Mouse (Mus musculus) urinary bladder, postnatal 10 days (tissue): ENCODE results near the gene Ppp1r9a.

Source experiments
- DNase-seq: peaks from one replicate; pipeline ENCODE4 v3.0.0; 2022; ENCODE audit warnings: low spot score

Ppp1r9a gene

DNA sequence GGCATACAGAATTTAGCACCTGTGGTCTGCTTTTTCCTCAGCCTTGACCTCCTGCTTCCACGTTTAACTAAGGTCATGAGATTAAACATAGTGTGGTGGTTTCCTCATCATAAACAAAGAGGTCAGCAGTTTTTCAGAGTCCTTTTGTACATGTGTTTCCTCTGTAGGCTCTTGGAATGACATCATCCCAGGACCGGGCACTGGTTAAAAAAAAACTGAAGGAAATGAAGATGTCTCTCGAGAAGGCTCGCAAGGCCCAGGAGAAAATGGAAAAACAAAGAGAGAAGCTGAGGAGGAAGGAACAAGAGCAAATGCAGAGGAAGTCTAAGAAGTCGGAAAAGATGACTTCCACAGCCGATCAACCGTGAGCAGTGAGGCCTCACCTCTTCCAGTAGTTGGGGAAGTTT lies 256.7 kb downstream of the Ppp1r9a start:
- no peak for DNase-seq

- DNase-seq, result no peak
Observed at GRCm38 (mm10) chr6:5162052-5162451, 259.3 kb downstream of the Ppp1r9a start.

DNA sequence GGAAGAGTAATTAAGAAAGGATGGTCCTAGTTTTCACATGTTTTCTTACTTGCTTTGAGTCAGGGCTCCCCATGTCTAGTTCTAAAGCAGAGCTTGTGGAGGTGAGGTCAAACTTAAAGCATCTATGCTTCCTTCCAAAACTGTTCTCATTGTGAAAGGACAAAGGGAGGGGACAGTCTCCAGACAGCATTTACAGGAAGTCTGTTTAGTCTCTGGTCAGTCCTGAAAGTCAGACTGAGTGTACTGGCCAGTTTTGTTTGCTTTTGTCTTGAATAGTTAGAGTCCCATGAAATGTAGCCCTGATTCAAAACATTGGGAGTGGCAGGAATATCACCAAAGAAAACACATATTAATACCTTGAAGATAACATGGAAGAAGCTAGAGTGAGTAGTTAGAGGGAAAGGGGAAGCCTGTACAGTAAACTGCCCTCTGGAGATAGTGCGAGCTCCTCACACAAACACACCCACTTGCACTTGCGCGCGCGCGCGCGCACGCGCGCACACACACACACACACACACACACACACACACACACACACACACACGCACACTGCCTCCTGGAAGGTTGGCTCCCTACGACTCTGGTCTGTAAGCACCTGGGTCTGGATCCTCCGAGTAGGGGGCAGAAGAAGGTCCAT lies 260.9 kb downstream of the Ppp1r9a start:
- no peak for DNase-seq

GRCm38 (mm10) chr6:5164855-5165254 lies 262.1 kb downstream of the Ppp1r9a start:
- no peak for DNase-seq

DNA sequence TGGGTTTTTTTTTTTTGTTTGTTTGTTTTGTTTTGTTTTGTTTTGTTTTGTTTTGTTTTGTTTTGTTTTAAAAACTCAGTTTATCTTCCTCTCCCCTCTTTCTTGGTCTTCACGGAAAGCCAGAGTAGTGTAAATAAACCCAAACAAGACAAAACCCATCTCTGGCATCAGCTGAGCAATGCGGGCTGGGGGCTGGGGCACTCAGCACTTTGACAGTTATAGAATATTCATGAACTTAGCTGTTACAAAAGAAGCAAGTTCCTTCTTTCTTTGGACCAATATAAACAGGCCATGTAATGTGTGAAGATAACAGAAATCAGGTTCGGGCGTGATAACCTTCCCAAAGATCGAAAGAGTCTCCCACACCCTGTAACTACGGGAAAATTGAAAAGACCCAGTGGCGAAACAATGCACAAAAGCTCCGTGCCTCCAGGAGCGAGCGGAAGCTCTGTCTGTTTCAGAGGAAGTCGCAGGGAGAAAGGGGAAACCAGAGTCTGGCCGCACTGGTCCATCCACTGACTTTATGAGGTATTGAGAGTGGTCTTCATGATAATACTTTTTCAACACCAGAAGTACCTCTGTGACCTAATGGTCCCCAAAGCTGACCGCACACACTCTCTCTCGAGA lies 264.4 kb downstream of the Ppp1r9a start:
- no peak for DNase-seq

DNA sequence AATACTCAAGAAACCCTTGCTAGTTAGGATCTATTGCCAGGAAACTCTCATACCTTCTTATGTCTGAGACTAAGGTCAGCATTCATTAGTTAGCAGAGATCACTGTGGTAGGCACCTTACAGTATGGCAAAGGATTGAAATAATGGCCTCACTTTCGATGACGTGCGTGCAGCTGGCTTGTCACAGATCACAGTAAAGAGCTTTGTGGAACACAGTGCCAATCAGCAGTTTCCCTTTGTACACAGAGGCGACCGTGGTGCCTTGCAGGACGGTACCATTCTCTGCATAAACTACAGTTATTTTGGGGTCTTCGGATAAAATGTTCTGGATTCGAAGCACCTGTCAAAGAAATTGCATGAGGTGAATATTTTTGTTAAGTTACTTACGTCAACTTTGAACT lies 265.4 kb downstream of the Ppp1r9a start:
- DNase-seq, result no peak

DNA sequence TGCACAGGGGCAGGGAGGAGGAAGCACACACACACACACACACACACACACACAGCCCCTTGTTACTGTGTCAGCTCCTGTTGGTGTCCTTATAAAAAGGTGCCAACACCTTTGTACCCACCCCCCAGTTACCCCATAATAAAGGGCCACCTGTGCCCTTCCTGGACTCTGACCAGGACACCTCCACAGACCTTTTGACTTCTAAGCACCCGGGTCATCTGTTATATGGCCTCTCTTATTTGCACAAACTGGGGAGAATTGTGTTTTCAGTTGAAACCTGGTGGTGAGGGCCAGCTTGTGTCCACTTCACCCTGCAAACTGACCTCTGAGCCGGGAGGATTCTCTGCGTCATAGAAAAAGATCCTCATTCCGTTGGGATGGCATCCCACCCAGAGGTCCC lies 268.7 kb downstream of the Ppp1r9a start:
- DNase-seq, result no peak

GRCm38 (mm10) chr6:5172571-5172970 lies 269.9 kb downstream of the Ppp1r9a start:
- no peak for DNase-seq

- no peak for DNase-seq
Observed at GRCm38 (mm10) chr6:5174179-5174812, 271.6 kb downstream of the Ppp1r9a start.

- no peak for DNase-seq
Observed at GRCm38 (mm10) chr6:5177967-5178891, 275.5 kb downstream of the Ppp1r9a start.

- DNase-seq, result no peak
Observed at GRCm38 (mm10) chr6:5179189-5179588, 276.5 kb downstream of the Ppp1r9a start.

DNA sequence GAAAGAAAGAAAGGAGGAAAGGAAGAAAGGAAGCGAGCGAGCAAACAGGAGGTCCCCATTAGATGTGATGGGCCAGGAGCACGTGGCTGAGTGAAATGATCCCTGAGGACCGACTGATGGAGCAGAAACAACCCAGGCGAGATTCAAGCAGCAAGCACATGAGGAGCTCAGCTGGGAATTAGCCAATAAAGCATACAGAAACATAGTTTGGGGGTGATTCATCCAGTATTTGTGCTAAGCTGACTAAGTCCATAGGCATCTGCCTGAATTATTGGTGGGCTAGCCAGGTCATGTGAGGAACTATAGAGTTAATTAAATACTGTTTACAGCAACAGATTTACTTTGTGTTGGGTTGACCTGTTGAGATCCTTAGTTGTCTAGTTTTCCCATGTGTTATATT lies 277.9 kb downstream of the Ppp1r9a start:
- DNase-seq, result no peak

DNA sequence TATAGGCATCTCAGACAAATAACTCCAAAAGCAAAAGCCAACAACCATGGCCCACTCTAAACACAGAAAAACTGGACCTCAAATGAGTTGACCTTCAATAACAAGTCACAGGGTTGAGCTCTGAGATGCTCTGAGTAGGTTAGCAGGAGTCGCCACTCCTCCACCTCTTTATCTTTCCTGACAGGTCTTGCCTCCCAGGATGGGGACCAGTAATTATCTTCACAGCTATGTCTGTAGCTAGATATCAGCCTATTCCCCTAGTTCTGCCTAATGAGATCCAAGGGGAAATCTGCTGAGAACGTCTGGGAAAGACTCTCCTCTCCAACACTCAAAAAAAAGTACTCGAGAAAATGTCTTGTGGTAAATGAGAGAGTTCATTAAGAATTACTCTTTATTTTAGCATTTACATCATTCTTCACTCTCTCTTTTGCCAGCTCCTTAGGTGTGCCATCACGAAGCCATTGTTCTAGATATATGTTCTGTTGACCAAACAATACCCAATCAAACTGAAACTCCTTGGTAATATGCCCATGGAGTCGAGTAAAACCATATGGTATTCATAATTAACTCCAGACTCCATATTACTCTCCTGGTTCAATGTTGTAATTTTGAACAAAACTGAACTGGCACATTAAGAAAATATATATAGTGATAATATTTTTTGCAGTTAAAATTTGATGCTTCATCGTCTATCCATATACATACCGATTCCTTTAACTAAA lies 283.7 kb downstream of the Ppp1r9a start:
- DNase-seq, result no peak

- DNase-seq, result no peak
Observed at GRCm38 (mm10) chr6:5187586-5187985, 284.9 kb downstream of the Ppp1r9a start.

DNA sequence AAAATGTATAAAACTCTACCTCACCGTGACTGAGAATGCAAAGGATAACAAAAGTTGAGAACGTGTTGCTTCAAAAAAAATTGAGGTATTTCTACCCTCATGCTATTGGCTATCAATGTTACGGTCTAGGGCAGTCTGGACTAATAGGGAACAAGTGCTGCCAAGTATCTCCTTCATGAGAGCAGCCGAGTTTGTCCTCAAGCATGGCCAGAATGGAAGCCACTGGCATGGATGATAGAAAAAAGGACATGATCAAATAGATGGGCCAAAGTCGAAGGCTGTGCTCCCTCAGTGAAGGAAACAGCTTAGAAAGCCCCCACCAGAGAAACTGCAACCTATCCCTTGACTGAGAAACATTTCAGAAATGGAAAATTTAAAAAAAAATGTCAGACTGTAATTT lies 285.3 kb downstream of the Ppp1r9a start:
- no peak for DNase-seq

- no peak for DNase-seq
Observed at GRCm38 (mm10) chr6:5188938-5189337, 286.2 kb downstream of the Ppp1r9a start.

- DNase-seq, result no peak
Observed at GRCm38 (mm10) chr6:5189507-5189906, 286.8 kb downstream of the Ppp1r9a start.

DNA sequence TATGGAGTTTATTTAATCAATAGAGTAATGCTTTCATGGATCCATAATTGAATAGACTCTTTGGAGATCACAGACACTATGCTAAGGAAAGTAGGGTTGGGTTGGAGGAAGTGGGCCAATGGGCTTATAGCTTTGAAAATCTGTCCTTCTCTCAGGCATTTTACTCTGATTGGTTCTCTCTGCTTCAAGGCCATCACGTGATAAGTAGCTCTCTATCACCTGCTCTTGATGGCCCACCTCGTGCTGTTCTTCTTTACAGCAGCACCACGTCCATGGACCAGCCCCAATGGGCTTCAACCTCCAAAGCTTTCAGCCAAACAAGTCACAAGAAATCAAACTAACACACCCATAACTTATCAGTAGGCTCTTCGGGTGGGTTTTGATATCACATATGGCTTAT lies 288.0 kb downstream of the Ppp1r9a start:
- DNase-seq, result no peak

DNA sequence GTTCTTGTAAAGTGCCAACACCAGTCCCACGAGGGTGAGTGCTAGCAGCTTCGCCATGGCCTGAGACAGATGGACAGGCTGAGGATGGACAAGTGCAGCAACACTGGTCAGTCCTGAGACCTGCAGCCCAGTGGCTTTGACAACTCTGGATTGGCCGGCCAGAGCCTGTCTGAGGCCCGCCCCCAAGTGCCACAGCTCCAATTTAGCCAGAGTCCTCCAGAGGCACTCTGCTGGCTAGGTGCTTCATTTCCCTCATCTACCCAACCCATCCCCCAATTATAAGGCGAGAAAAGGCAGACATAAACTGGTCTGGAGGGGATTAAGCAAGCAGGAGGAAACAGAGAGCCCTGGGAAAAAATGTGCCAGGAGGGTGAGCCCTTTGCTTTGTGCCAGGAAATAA lies 291.0 kb downstream of the Ppp1r9a start, which contains the start of gene Pon1:
Pon1 (minus strand) TSS at position 254 of the 400 bp plus-strand sequence.
- no peak for DNase-seq

DNA sequence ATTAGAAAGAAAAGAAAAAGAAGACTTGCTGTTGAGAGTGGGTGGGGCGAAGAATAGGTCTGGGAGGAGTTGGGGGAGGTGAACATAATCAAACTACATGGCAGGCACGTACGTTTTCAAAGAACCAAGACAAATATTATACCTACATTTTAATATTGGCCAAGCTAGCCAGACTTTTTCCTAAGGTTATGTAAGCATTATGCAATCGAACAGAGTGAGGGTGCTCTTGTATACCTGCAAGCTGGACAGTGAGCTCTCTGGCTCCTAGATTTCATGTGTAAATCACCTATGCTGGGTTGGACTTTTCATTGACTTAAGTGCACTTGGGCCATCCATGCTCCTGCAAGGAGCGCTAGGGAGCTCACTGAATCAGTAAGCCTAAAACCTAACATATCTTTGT lies 295.9 kb downstream of the Ppp1r9a start:
- DNase-seq, result no peak

- no peak for DNase-seq
Observed at GRCm38 (mm10) chr6:5199376-5199905, 296.7 kb downstream of the Ppp1r9a start.
